Mouse (Mus musculus) MEL-GATA-1-ER (cell line): ENCODE results near the gene Gm10639.
"Not testable (repeated sequence)": the region's sequence is repeated elsewhere in the genome, so short reads cannot be mapped to it uniquely, and the experiment has no call there.

Source experiments
- DNase-seq: peaks from one replicate; pipeline ENCODE4 v3.0.0-alpha.2; 2012; ENCODE audit warnings: low read depth; ENCODE audit errors: extremely low read depth

The Gm10639 gene

GRCm38 (mm10) chr9:78289723-78290122 is at the start of gene Gm10639:
Gene Gm10639, plus strand, starts transcription at chr9:78289923.
- DNase-seq, result not testable (repeated sequence)

GRCm38 (mm10) chr9:78255683-78256470 is 33.8 kb upstream of the Gm10639 start:
- DNase-seq, result not testable (repeated sequence)

- DNase-seq, result not testable (repeated sequence)
These were observed 32.8 kb upstream of the Gm10639 start, which contains the start of gene Gm3776 for GRCm38 (mm10) chr9:78256914-78257313. Gene Gm3776, plus strand, starts transcription at chr9:78257129.

- DNase-seq, result not testable (repeated sequence)
These were observed 30.0 kb upstream of the Gm10639 start for GRCm38 (mm10) chr9:78259688-78260087.

- peak; percentile 26 for DNase-seq
These were observed 18.8 kb upstream of the Gm10639 start for GRCm38 (mm10) chr9:78270945-78271344.

GRCm38 (mm10) chr9:78282002-78282711 is 7.6 kb upstream of the Gm10639 start:
- not testable (repeated sequence) for DNase-seq

- not testable (repeated sequence) for DNase-seq
These were observed 660 bp upstream of the Gm10639 start for GRCm38 (mm10) chr9:78289063-78289462.

GRCm38 (mm10) chr9:78292462-78292861 is 2.7 kb downstream of the Gm10639 start:
- DNase-seq, result not testable (repeated sequence)

GRCm38 (mm10) chr9:78293683-78294082 is 4.0 kb downstream of the Gm10639 start:
- DNase-seq, result not testable (repeated sequence)

- not testable (repeated sequence) for DNase-seq
These were observed 5.1 kb downstream of the Gm10639 start for GRCm38 (mm10) chr9:78294781-78295180.

- DNase-seq, result peak; percentile 14
These were observed 6.4 kb downstream of the Gm10639 start for GRCm38 (mm10) chr9:78296089-78296488.

GRCm38 (mm10) chr9:78298232-78298631 is 8.5 kb downstream of the Gm10639 start:
- no peak for DNase-seq

GRCm38 (mm10) chr9:78299143-78299542 is 9.4 kb downstream of the Gm10639 start:
- not testable (repeated sequence) for DNase-seq

GRCm38 (mm10) chr9:78308122-78308521 is 18.4 kb downstream of the Gm10639 start:
- DNase-seq, result not testable (repeated sequence)

- DNase-seq, result no peak
These were observed 25.0 kb downstream of the Gm10639 start, which contains the start of gene Omt2a for GRCm38 (mm10) chr9:78314696-78315095. Gene Omt2a, minus strand, starts transcription at chr9:78314796.

- no peak for DNase-seq
These were observed 29.8 kb downstream of the Gm10639 start for GRCm38 (mm10) chr9:78319499-78319898.

- DNase-seq, result not testable (repeated sequence)
These were observed 37.6 kb downstream of the Gm10639 start, which contains the start of gene Omt2b for GRCm38 (mm10) chr9:78327289-78327688. Gene Omt2b, plus strand, starts transcription at chr9:78327589.

- not testable (repeated sequence) for DNase-seq
These were observed 47.3 kb downstream of the Gm10639 start for GRCm38 (mm10) chr9:78337050-78337449.

- DNase-seq, result not testable (repeated sequence)
These were observed 50.6 kb downstream of the Gm10639 start for GRCm38 (mm10) chr9:78340324-78340723.

GRCm38 (mm10) chr9:78342494-78342893 is 52.8 kb downstream of the Gm10639 start:
- DNase-seq, result not testable (repeated sequence)

- DNase-seq, result not testable (repeated sequence)
These were observed 53.3 kb downstream of the Gm10639 start for GRCm38 (mm10) chr9:78343055-78343454.

GRCm38 (mm10) chr9:78345235-78345634 is 55.5 kb downstream of the Gm10639 start:
- not testable (repeated sequence) for DNase-seq
